Mouse (Mus musculus): ENCODE measurements at regions not wholly inside any gene's neighbourhood (a gene's known extent, or its start where the extent isn't known, plus 50 kb on each side); places are given as distances from the start of the nearest gene placed in this dataset.

DNA sequence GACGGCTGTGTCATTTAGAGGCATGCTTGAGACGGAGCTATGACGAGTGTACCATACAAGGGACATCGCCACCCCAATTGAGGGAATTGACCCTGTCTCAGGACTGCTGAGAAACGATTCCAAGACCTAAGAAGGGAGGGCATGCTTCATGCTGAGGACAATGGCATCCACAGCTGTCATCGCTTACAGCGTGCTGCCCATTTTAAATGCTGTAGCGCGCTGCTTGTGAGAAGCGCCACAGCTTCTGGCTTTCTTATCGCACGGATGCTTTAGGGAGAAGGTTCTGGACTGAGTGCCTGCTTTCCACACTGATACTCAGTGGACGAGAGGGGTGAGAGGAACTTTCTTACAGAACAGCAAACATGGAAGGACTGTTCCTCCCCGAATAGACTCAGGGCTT is 357.8 kb upstream of the Arglu1 start:
- no peak for DNase-seq (ENCODE audit: low read depth, low spot score)

DNA sequence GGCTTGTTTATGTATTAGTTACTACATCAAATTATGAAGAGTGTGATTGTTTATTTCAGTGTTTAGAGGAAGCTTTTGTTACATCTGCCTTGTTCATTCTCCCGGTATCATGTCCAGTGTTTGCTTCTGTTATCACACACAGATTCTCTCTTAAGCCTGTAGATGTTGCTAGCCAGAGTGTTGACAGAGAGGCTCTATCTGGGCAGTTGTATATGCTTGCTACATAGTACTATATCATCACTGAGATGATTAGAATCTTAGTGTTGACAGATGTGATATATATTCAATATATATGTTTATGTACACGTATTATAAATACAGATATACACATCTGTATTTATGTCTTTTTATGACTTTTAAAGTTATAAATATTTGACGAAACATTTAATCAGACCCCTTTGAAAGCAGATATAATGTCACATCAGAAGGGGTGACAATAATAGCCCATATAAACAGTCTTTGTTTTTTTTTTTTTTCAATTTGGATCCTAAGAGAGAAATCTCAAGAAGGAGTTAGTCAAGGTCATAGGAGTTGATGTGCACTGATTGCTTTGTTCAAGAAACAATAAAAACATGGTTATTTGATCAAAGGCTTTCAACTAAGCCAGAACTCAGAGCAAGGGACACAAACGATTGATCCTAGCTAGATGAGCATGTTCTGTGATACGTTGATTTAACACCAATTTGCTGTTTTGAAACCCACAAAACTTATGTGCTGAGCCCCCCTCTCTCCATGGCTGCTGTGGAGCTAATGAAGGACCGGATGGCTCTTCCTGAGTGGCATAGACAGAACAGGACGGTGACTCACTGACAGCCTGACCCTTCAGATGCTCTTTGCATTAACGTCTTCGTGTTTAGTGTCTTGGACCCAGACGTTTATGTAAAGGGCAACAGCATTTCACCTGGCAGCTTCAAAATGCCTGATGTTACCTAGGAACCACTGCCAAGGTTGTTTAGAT is 352.8 kb upstream of the Arglu1 start:
- no peak for DNase-seq (ENCODE audit: low read depth, low spot score)

DNA sequence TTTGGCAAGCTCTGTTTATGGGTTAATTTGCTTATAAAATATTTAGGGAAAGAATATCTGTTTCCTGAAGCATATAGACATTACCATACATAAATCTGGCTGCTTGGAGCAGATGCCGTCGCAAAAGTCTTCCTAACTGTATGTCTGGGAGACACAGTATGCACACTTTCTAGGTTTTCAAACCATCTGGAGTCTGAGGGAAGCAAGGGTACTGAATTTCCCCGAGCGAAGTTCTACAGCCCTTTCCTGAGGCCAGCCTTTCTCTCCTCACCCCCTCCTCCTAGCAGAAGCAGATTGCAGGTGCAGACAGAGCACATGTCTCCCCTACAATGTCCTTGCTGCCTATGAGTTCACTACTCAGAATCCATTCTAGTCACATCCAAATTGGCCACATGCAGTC is 338.8 kb upstream of the Arglu1 start:
- no peak for DNase-seq (ENCODE audit: low read depth, low spot score)

DNA sequence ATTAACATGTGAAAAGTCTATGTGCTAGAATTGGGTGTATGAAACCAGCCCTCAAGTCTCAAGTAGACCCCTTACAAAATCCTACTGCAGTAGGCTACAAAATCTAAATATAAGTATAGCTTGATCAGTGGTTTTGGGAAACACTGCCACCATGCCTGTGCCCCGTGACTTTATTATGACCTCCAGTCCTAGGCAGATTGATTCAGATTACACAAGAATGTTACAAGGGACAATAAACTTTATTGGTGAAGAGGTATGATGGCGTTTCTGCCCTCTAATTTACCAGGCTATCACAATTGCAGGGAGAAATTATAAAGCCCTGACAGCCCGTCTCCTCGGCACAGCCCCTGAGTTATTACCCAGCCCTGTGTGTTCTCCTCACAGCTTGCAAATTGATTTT is 337.4 kb upstream of the Arglu1 start:
- no peak for DNase-seq (ENCODE audit: low read depth, low spot score)

DNA sequence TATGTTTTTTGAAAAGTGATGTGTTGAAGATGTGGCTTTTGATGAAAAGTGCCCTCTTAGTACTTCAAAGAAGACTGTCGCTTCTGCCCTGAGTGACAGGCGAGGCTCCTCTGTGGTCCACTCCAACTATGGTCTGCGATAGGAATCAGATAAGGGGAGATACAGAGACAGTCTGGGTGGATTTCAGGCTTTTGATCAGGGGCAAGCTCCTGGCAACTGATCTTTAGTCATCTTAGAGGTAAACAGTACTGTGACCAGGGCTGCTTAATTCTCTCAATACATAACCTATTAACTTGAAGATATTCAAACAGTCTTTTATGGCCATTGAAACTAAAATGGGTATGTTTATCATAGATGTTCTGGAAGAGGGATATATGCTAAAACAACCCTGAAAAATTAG is 335.6 kb upstream of the Arglu1 start:
- DNase-seq (ENCODE audit: low read depth, low spot score), result no peak

DNA sequence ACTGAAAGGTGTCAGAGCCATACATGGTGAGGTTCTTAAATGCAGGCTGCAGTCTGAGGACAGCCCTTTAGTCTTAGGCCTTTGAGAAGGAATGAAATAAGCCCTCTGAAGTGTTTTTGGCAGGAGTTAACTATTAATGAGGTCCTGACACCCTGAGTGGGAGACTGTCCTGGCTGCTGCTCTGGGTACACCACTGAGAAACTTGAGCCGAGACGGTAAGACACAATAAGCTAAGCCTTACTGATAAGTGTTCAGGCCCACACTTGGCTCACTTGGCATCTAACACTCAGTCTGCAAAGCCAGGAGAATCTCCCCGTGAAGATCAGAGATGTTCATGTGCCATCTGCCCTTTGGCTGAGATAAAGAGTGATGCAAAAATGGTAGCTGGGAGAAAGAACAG is 335.1 kb upstream of the Arglu1 start:
- no peak for DNase-seq (ENCODE audit: low read depth, low spot score)

DNA sequence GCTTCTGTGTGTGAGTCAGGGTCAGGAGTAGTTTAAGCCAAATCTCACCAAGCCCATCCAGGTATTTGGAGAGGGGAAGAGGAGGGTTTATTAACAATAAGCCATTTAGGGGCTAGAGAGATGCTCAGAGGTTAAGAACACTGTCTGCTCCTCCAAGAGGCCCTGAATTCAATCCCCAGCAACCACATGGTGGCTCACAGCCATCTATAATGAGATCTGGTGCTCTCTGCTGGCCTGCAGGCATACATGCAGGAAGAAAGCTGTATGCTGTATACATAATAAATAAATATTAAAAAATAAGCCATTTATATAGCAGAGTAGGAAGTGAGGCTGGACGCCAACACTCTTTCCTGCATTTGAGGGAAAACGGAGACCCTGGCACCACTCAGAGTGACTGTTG is 330.4 kb upstream of the Arglu1 start:
- DNase-seq (ENCODE audit: low read depth, low spot score), result no peak

DNA sequence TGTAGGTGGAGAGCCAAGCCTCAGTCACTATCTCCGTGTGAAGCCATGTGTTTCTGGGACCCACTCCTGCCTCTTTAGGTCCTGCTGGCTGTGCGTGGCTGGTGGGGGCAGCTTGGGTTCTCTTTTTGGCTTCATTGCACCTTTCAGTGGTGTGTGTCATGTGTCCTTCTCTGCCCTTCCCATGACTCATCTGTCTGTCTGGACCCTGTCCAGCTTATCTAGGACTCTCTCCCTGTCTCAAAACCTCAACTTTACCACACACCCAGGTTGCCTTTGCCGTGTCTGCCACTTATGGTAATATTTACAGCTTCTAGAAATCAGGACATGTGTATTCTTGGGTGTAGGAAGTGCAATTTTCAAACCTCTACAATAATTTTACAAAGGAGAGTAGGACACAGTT is 329.9 kb upstream of the Arglu1 start:
- no peak for DNase-seq (ENCODE audit: low read depth, low spot score)

DNA sequence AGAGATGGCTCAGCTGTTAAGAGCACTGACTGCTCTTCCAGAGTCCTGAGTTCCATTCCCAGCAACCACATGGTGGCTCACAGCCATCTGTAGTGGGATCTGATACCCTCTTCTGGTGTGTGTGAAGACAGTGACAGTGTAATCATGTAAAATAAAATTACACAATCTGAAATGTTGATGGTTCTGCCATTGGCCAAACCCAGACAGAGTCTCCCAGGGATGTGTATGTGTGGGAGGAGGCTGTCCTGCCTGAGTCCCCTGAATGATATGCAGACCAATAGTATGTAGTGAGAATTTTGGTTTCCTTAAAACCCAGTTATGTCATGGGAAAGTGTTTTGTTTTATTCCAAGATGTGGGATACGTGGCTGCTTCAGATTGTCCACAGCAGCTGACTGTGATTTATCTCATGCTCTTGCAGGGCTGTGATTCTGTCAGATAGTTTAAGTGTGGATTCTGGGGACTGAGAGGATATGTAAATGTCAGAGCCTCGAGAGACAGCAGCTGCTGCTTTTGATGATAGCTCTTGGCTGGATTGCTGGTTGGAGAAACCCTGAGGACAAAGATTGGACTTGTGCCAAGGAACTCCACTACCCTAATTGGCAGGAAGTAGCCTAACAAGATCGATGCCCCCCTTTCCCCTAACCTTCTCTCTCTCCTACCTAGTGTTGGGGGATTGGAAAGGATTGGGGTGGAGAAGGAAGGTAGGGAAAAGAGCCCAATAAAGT is 321.6 kb upstream of the Arglu1 start:
- no peak for DNase-seq (ENCODE audit: low read depth, low spot score)

DNA sequence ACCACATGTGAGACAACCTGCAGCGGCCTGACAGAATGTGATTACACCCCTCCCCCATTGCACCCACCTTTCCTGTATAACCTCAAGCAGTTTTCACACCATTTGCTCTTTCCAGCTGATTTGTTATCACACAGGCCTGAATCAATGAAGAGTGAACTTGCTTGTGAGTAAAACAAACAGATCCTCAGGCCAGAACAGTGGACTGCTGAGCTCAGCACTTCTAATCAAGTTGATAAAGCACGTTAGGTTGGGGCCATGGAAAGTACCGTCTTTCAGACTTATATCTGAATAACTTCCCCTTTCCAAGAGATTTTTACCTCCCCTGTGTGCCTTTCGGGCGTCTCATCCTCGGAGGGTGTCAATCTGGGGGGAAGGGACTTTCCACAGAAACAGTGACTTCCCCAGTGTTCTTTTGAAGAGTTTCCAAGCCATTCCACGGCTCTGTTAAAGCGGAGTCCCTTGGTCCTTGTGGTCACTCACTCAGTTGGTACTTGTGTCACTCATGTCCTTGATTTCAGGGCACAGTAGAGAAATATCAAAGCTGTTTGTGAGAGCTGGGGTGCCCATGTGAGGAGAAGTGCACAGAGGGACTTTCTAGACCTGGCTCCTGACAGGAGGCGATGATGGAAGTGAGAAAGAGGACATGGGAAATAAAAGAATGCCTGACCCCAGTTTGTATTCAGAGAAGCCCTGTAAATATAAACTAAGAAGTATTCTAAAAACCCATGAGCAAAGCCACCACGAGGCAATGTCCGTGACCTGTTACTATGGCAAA is 317.9 kb upstream of the Arglu1 start:
- DNase-seq (ENCODE audit: low read depth, low spot score), result no peak

DNA sequence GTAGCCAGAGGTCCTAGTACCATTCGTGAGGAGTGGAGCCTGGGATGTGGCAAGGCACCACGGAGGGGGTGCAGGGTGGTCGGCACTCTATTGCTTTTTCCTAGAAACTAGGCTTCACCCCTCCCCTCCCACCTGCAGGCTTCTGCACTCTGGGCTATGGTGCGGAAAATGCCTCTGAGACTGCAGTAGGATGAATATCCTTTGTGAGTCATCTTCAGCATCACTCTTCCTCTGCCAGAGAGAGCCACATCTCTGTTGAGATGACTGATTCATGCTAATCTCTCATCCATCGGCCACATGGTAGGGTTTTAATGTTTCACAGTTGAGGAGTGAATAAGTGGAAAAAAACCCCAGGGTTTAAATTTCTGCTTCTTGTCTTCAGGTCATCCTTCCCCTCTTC is 309.6 kb upstream of the Arglu1 start:
- DNase-seq (ENCODE audit: low read depth, low spot score), result no peak

DNA sequence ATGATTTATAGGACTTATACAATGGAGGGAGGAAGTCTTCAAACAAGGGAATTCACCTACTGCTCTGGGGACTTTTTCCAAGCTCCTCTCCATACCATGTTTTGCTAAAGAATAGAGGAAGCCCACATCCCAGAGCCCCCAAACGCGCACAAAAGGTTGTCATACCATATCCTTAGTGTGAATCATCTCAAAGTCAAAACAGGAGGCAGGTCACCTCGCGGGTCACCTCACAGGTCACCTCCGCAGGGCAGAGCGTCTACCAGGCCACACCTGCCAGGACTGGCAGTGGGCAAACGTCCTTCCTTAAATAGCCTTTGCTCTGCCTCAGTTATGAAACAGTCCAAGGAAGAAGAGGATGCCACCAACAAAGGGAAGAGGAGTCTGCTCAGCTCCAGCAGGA is 307.3 kb upstream of the Arglu1 start:
- DNase-seq (ENCODE audit: low read depth, low spot score), result no peak

DNA sequence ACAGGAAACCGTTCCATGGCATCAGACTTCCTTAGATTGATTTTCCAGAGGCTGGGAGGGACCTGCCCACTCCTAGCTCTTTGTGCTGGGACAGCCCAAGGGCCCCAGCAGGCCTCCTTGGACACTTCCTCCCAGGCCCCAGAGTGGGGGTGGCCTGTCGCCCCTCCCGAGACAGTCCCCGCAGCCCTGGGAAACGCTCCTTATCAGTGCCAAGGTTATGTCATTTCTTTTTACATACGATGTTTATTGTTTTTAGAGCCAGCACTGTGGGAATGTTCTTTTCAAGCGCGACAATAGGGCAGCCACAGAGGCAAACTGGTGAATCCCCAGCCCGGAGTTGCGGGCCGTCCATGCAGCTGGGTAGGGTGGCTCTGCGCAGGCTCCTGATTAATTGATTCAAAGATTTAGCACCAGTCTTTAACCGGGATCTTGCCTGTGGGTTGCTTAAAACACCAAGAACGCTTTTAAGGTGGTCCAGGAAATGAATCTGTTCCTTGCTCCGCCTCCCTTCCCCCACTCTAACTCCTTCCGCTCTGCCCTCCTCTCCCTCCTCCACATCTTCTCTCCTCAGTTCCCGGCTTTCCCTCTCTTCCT is 304.4 kb upstream of the Arglu1 start:
- DNase-seq (ENCODE audit: low read depth, low spot score), result no peak

DNA sequence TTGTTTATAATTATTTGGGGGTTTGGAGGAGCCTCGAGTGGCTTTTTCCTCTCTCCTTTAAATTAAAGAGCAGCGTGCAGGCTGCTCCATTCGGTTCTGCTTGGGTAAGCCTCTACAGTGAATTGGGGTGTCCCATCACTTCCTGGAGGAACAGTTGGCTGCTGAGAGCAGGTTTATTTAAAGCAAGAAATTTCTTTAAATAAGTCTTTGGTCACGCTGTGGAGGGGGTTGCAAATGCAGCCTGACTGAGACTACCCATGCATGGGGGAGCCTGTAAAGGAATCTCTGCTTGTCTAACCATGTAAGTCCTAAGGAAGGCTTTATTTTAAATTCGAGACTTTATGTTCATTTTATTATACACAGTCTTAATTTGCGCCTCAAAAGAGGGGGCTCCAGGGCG is 303.7 kb upstream of the Arglu1 start:
- no peak for DNase-seq (ENCODE audit: low read depth, low spot score)

DNA sequence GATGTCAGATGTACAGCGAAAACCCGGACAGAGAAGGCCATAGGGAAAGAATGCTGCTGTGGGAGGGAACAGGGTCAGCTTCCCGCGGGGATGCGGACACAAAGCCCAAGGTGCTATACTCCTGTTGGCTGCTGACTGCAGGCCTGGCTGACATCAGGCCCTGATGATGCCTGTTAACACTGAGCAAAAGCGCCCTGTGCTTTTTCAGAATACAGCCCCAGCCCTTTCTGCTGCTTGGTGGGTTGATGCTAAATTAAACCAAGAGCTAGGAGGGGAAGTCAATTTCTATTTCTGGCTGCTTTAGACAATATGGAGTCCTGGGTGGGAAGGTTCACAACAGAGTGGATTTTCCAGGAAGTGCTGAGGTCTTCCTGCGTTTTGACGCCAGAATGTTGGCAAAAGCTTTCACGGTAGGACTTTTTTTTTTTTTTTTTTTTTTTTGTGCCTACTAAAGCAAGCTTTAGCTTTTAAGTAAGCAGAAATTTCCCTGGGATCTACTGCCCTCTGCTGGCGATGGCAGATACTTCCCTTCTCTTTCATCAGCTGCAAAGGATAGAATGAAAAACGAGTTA is 302.2 kb upstream of the Arglu1 start:
- peak; percentile 80 for DNase-seq (ENCODE audit: low read depth, low spot score)

DNA sequence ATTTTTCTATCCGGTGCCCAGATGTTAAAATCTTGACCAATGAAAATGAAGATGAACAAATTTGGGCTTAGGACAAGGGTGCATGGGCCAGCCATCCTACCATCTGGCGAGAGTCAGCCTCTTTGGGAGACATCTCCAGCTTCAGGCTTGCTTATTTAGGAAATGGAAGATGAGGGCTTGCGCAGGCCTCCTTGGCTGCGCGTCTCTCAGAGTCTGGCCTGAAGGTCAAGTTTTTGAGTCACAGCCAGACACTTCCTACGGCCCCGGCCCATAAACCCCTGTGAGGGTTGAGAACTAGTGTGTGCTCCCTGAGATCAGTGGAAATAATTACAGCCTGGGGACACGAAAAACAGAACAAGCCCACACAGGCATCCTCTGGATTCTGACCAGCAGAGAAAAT is 300.7 kb upstream of the Arglu1 start:
- no peak for DNase-seq (ENCODE audit: low read depth, low spot score)

DNA sequence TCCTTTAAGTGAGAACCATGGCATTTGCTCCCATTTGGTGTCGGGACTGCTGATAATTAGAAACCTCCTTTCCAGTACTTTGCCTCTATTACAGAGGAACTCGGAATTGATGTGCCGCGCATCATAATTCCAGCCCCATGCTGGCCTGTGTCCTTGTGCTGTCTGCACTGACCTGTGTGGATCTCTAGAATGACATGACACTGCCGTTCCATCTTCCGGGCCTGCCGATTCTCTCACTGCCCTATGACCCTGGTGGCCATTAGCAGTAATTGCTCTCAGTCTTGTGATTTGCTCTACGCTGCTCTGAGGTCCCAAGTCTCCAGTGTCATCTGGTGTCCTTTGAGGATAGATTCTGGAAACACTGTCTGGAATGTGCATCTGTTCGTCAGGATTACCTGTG is 295.7 kb upstream of the Arglu1 start:
- DNase-seq (ENCODE audit: low read depth, low spot score), result peak; percentile 50

DNA sequence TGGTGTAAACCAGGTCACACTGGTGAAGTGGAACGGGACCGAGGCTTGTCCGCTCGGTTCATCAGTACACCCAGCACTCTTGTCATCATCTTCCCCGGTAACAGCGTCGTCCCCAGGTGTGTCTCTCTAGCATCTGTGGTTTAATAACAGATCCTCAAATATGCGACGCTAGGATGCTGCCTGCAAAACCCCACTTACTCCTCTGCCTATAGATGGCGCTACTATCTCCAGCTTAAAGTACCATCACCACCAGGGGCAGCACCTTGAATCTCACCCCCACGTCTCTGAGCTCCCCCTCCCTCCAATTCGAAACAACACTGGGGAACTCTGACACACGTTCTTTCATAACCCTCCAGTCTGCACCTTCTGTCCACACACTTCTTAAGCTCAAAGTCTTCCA is 295.1 kb upstream of the Arglu1 start:
- DNase-seq (ENCODE audit: low read depth, low spot score), result peak; percentile 42

DNA sequence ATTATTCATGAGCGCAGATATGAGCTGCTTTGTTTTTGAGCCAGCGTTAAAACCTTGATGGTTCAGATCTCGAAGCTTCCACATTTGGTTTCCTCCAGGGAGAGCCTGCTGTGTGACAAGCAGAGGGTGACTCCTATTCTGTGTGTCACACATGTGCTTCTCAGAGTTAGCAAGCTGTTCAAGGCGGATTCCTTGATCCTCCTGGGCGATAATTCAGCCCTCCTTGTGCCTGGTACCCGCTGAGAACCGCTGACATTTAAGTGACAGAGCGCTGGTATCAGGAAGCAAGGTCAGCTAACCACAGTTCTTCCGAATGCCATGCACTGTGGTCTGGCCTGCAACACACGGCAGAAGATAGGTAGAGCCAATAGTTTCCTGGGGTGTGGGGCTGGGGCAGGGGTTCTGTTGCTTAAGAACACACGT is 294.5 kb upstream of the Arglu1 start:
- DNase-seq (ENCODE audit: low read depth, low spot score), result peak; percentile 31

DNA sequence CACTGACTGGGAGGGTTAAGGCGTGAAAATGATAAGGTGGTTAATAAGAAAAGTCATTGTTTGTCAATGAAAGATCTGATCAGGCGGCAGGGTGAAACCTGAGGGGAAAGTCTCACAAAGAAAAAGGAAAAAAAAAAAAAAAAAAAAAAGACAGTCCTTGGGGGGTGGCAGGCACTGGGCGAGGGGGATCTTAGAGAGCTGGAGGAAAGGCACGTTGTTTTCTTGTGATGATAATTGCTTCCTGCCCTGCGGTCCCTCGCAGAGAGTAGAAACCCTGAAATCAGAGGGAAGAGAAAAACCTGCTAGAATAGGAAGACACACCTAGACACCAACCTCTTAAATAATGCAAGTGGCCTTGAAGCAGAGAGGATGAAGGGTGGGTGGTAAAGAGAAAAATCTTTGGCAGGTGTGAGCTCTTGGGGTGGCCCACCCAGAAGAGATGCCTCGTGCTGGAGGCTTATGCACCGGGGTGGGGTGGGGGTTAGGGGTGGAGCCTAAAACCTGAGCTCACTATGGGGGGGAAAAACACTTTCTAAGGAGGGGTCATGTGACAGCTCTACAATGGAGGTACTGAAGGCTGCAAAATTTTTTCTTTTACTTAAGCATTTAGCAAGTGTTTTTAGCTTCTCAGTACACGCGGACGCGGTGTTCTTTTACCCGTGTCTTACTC is 294.0 kb upstream of the Arglu1 start:
- peak; percentile 73 for DNase-seq (ENCODE audit: low read depth, low spot score)

DNA sequence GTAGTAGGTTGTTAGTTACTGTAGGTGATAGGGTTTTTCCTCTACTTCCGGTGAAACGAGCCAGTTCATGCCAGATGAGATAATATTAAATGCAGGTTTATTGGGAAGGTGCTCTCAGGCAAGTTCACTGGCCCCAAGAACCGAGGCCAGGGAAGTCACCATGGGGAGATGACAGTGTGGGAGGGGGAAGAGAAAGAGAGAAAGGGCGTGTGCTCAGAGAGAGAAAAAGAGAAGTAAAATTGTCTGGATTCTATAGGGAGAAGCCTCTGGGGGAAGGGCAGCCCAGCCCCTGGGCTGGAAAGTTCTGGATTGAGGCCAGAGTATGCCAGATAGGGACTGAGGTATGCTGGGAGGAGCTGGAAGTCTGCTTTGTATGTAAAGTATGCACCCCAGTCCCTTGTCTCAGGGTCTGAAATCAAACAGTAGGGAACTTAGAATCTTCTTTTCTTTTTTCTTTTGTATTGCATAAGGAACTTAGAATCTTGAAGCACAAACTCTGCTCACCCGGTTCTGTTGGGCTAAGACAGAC is 292.9 kb upstream of the Arglu1 start:
- peak; percentile 67 for DNase-seq (ENCODE audit: low read depth, low spot score)

Data from ZHBTc4 (cell line).